Comparison of ENCODE assay signal across 10 mouse cellular contexts in genomic region chr9:101611481-101611880, GRCm38 (mm10).
DNase-seq lines count a peak whose midpoint lies in the region; ATAC-seq and TF ChIP-seq lines count a peak whose summit lies in the region.
"Had no signal": no experiment of that assay in that cellular context is flagged by ENCODE, and none has a peak within 500 bp of the region (broad histone marks: within the 10 kb centered on the region; RNA-seq: fewer than 3 reads in every experiment).

No protein-coding gene starts in this region.

- DNase-seq in cerebellum, adult 11-12 months, result peak; percentile 21
- DNase-seq in cerebellum, adult 9-11 months, result no peak
- no peak for DNase-seq in left cerebral cortex, adult 2 months (ENCODE audit: extremely low spot score in 1 of 2, low spot score in 2 of 2)
- DNase-seq in left cerebral cortex, adult 18-20 months (ENCODE audit: low spot score in 2 of 2), result no peak
- DNase-seq in c-Kit-positive CD71-positive TER-119-positive erythroid progenitor cells, embryonic 14.5 days (ENCODE audit: low spot score), result peak; percentile 2
- no peak for DNase-seq in liver, embryonic 14.5 days (ENCODE audit: low read depth in 3 of 3, low spot score in 3 of 3)
- DNase-seq in yolk sac, embryonic 10.5 days (ENCODE audit: low spot score), result no peak
- no peak for DNase-seq in gastrocnemius, postnatal 4 days (ENCODE audit: low spot score in 2 of 2)

- H3K27me3 ChIP-seq in liver, embryonic 14.5 days (ENCODE audit: control insufficient read depth, insufficient read depth, low read length), result no peaks in the 10 kb centered on the region
- H3K27me3 ChIP-seq: heart, embryonic 15.5 days; lung, embryonic 15.5 days had no signal

- 21% methylated on average over 3 of the region's 3 CpGs for WGBS in liver, embryonic 14.5 days (ENCODE audit: insufficient replicate concordance)

- H3K4me2 ChIP-seq in liver, embryonic 14.5 days (ENCODE audit: low read depth), result no peak overlapping the region
- H3K4me2 ChIP-seq: heart, embryonic 15.5 days; lung, embryonic 15.5 days had no signal

- no peak for TF ChIP-seq EP300 in liver, embryonic 14.5 days (IDR thresholded peaks at IDR 0.05; ENCODE audit: low read depth)

- H3K4me3 ChIP-seq in left cerebral cortex, adult 2 months, result no peak overlapping the region
- H3K4me3 ChIP-seq in liver, embryonic 14.5 days (ENCODE audit: insufficient read depth in 1 of 2, low read depth in 2 of 2, low read length in 2 of 2), result no peak overlapping the region
- H3K4me3 ChIP-seq: heart, embryonic 15.5 days; lung, embryonic 15.5 days had no signal

- TF ChIP-seq CTCF in left cerebral cortex, adult 2 months (IDR thresholded peaks at IDR 0.05), result peak; percentile 27; the same call in 1 of the 2 replicates
- peak; percentile 58 for TF ChIP-seq CTCF in liver, embryonic 14.5 days (IDR thresholded peaks at IDR 0.05; ENCODE audit: low read depth)

- H3K36me3 ChIP-seq in liver, embryonic 14.5 days (replicated peaks; ENCODE audit: control insufficient read depth, insufficient read depth, low read depth), result no peaks in the 10 kb centered on the region
- H3K36me3 ChIP-seq: heart, embryonic 15.5 days; lung, embryonic 15.5 days had no signal

- intact Hi-C loops in left cerebral cortex, adult 2 months (cut with DNase I), result no loop called here

- H3K9ac ChIP-seq in liver, embryonic 14.5 days (replicated peaks), result no peak overlapping the region
- H3K9ac ChIP-seq: heart, embryonic 15.5 days; lung, embryonic 15.5 days had no signal

- no peak overlapping the region for H3K27ac ChIP-seq in left cerebral cortex, adult 2 months
- no peak overlapping the region for H3K27ac ChIP-seq in liver, embryonic 14.5 days
- H3K27ac ChIP-seq: heart, embryonic 15.5 days; lung, embryonic 15.5 days had no signal

- ATAC-seq in liver, embryonic 14.5 days (ENCODE audit: insufficient read depth), result no peak

- H3K9me3 ChIP-seq in liver, embryonic 14.5 days (ENCODE audit: control insufficient read depth, low read length), result no peaks in the 10 kb centered on the region
- H3K9me3 ChIP-seq: heart, embryonic 15.5 days; lung, embryonic 15.5 days had no signal

- no peaks in the 10 kb centered on the region for H3K4me1 ChIP-seq in liver, embryonic 14.5 days (replicated peaks; ENCODE audit: control insufficient read depth in 2 of 2, insufficient read depth in 2 of 2, low read length in 1 of 2)
- H3K4me1 ChIP-seq: lung, embryonic 15.5 days had no signal

Comparison
In these comparisons a context has a peak if more than half of its experiments do, and no peak if none do; other contexts are left out.
1. DNase-seq: peak in cerebellum, adult 11-12 months (single experiment) and c-Kit-positive CD71-positive TER-119-positive erythroid progenitor cells, embryonic 14.5 days (single experiment); none in cerebellum, adult 9-11 months (single experiment), left cerebral cortex, adult 2 months (0 of 2), left cerebral cortex, adult 18-20 months (0 of 2), liver, embryonic 14.5 days (0 of 3), yolk sac, embryonic 10.5 days (single experiment) and gastrocnemius, postnatal 4 days (0 of 2).